Mouse (Mus musculus): ENCODE measurements around the gene Ctsz.

The Ctsz gene

GRCm38 (mm10) chr2:174381021-174381420 lies 57.8 kb downstream of the Ctsz start:
- TF ChIP-seq GATA4 (IDR thresholded peaks at IDR 0.05; ENCODE audit: insufficient replicate concordance, low read length) = no peak
